Mouse (Mus musculus) lung, embryonic 16.5 days (tissue): ENCODE data around the gene 4931428F04Rik. TPM values are rescaled to one million over a fixed set of nuclear protein-coding genes. Genes with fewer than 3 reads are reported as not detected.

Source experiments
- ATAC-seq: fragments of 200-750 bp; cut with Nextera tagmentation; 2 replicates; pipeline ENCODE4 v1.8.0; 2017; ENCODE audit warnings: low read depth, mild to moderate bottlenecking, moderate library complexity
- H3K27ac ChIP-seq: fragments of 300-500 bp; sonication (generic); 2 replicates; pipeline ENCODE4 v1.5.1; 2014; ENCODE audit warnings: mild to moderate bottlenecking, control low read depth, low read length
- H3K27me3 ChIP-seq: fragments of 300-500 bp; sonication (generic); 2 replicates; pipeline ENCODE4 v1.6.1; 2014; ENCODE audit warnings: low read depth, low read length, mixed read lengths; ENCODE audit not compliant: control insufficient read depth, insufficient read depth
- H3K36me3 ChIP-seq: fragments of 300-500 bp; sonication (generic); 2 replicates; pipeline ENCODE4 v1.6.1; 2014; ENCODE audit warnings: low read length; ENCODE audit not compliant: control insufficient read depth, insufficient read depth
- H3K4me1 ChIP-seq: fragments of 300-500 bp; sonication (generic); replicated peaks from 2 replicates; pipeline ENCODE4 v1.6.1; 2014; ENCODE audit warnings: low read length, mixed read lengths; ENCODE audit not compliant: control insufficient read depth, insufficient read depth
- H3K4me2 ChIP-seq: fragments of 300-500 bp; sonication (generic); 2 replicates; pipeline ENCODE4 v1.6.1; 2014; ENCODE audit warnings: low read depth, low read length, control low read depth
- H3K4me3 ChIP-seq: fragments of 300-500 bp; sonication (generic); 2 replicates; pipeline ENCODE4 v1.5.1; 2014; ENCODE audit warnings: mild to moderate bottlenecking, low read length, control low read depth
- H3K9ac ChIP-seq: fragments of 300-500 bp; sonication (generic); 2 replicates; pipeline ENCODE4 v1.6.1; 2014; ENCODE audit warnings: low read length, control low read depth
- H3K9me3 ChIP-seq: fragments of 300-500 bp; sonication (generic); 2 replicates; pipeline ENCODE4 v1.6.1; 2016; ENCODE audit warnings: low read length; ENCODE audit not compliant: control insufficient read depth
- WGBS: fragments of 180-500 bp; shearing (Covaris S2); extraction: QIAGEN DNeasy Blood & Tissue Kit; methylation state at CpG from one replicate; pipeline ENCODE4 v1.1.7; 2014; 5-methylcytosine and 5-hydroxymethylcytosine counted together
- polyA plus RNA-seq: library from polyadenylated mRNA; unstranded; fragments of >200 nt; fragmentation: Nextera tagmentation; extraction: Ambion mirVana; gene quantifications from 2 replicates; pipeline ENCODE4 v1.2.1, GENCODE M21; 2015

Gene 4931428F04Rik
- polyA plus RNA-seq, 1 experiment from 2014 or later = 9.5 TPM

GRCm38 (mm10) chr8:105269075-105269458 is 20.6 kb downstream of the 4931428F04Rik start:
- H3K9ac ChIP-seq = peak overlapping the region; percentile 55
- no peaks in the 10 kb centered on the region for H3K9me3 ChIP-seq
- H3K4me1 ChIP-seq = peaks cover 27% of the 10 kb centered on the region
- peak overlapping the region; percentile 49 for H3K4me3 ChIP-seq
- H3K4me2 ChIP-seq = peak overlapping the region; percentile 87
- no peaks in the 10 kb centered on the region for H3K36me3 ChIP-seq
- peak; percentile 21 for ATAC-seq
- WGBS = 2% methylated on average over 10 of the region's 10 CpGs
- peaks cover 65% of the 10 kb centered on the region for H3K27me3 ChIP-seq
- H3K27ac ChIP-seq = no peak overlapping the region

GRCm38 (mm10) chr8:105268342-105269074 is 21.2 kb downstream of the 4931428F04Rik start:
- peaks cover 63% of the 10 kb centered on the region for H3K27me3 ChIP-seq
- no peak overlapping the region for H3K27ac ChIP-seq
- H3K4me3 ChIP-seq = peak overlapping the region; percentile 49
- H3K9me3 ChIP-seq = no peaks in the 10 kb centered on the region
- peaks cover 31% of the 10 kb centered on the region for H3K4me1 ChIP-seq
- 3% methylated on average over 65 of the region's 65 CpGs for WGBS
- H3K9ac ChIP-seq = peak overlapping the region; percentile 55
- H3K4me2 ChIP-seq = peak overlapping the region; percentile 87
- H3K36me3 ChIP-seq = no peaks in the 10 kb centered on the region
- peak; percentile 27 for ATAC-seq

GRCm38 (mm10) chr8:105266775-105267174 is 22.9 kb downstream of the 4931428F04Rik start:
- Histone ChIP-seq H3K36me3 (no peaks in the 10 kb centered on the region), H3K4me2 (no peak overlapping the region), H3K27me3 (peaks cover 50% of the 10 kb centered on the region), H3K27ac (no peak overlapping the region), H3K4me1 (peaks cover 31% of the 10 kb centered on the region), H3K4me3 (no peak overlapping the region), H3K9ac (no peak overlapping the region), H3K9me3 (no peaks in the 10 kb centered on the region)
- ATAC-seq = no peak
- WGBS = 33% methylated on average over 13 of the region's 13 CpGs

GRCm38 (mm10) chr8:105265128-105265527 is 24.5 kb downstream of the 4931428F04Rik start:
- H3K27ac ChIP-seq = no peak overlapping the region
- peak overlapping the region; percentile 97 for H3K4me2 ChIP-seq
- H3K9me3 ChIP-seq = peaks cover 4% of the 10 kb centered on the region; the same call in 1 of the 2 replicates
- peak overlapping the region; percentile 83 for H3K4me3 ChIP-seq
- peaks cover 38% of the 10 kb centered on the region for H3K4me1 ChIP-seq
- no peaks in the 10 kb centered on the region for H3K36me3 ChIP-seq
- peaks cover 42% of the 10 kb centered on the region for H3K27me3 ChIP-seq
- no peak for ATAC-seq
- H3K9ac ChIP-seq = peak overlapping the region; percentile 80
- WGBS = 12% methylated on average over 10 of the region's 10 CpGs

GRCm38 (mm10) chr8:105264024-105264982 is 25.4 kb downstream of the 4931428F04Rik start, which contains the start of the genes Tradd and Fbxl8:
TSS of gene Tradd (minus strand) at chr8:105264609.
TSS of gene Fbxl8 (plus strand) at chr8:105264648.
- Histone ChIP-seq H3K4me2 (peak within 1 kb of the TSS; percentile 97), H3K36me3 (no peaks in the 10 kb centered on the region), H3K9me3 (peaks cover 4% of the 10 kb centered on the region; the same call in 1 of the 2 replicates), H3K4me3 (peak within 1 kb of the TSS; percentile 83), H3K27me3 (peaks cover 42% of the 10 kb centered on the region), H3K27ac (0 out of 2 replicates have a peak within 1 kb of the TSS, but pooled peaks have one; percentile 17), H3K9ac (peak within 1 kb of the TSS; percentile 80), H3K4me1 (peaks cover 39% of the 10 kb centered on the region)
- 1% methylated on average over 42 of the region's 54 CpGs for WGBS
- peak; percentile 79 for ATAC-seq

- peak overlapping the region; percentile 83 for H3K4me3 ChIP-seq
- no peak overlapping the region for H3K27ac ChIP-seq
- WGBS = 39% methylated on average over 16 of the region's 16 CpGs
- no peaks in the 10 kb centered on the region for H3K36me3 ChIP-seq
- H3K4me2 ChIP-seq = peak overlapping the region; percentile 97
- H3K4me1 ChIP-seq = peaks cover 38% of the 10 kb centered on the region
- no peak for ATAC-seq
- H3K9me3 ChIP-seq = peaks cover 4% of the 10 kb centered on the region; the same call in 1 of the 2 replicates
- H3K27me3 ChIP-seq = peaks cover 43% of the 10 kb centered on the region
- no peak overlapping the region for H3K9ac ChIP-seq
Observed at GRCm38 (mm10) chr8:105263244-105263912, 26.3 kb downstream of the 4931428F04Rik start.

- Histone ChIP-seq H3K4me3 (no peak overlapping the region), H3K9me3 (peaks cover 4% of the 10 kb centered on the region; the same call in 1 of the 2 replicates), H3K4me1 (peaks cover 33% of the 10 kb centered on the region), H3K27ac (no peak overlapping the region), H3K27me3 (peaks cover 33% of the 10 kb centered on the region), H3K36me3 (no peaks in the 10 kb centered on the region), H3K9ac (no peak overlapping the region), H3K4me2 (no peak overlapping the region)
- no peak for ATAC-seq
- 85% methylated on average over 12 of the region's 12 CpGs for WGBS
Observed at GRCm38 (mm10) chr8:105261326-105261980, 28.2 kb downstream of the 4931428F04Rik start.

GRCm38 (mm10) chr8:105260371-105261099 is 29.1 kb downstream of the 4931428F04Rik start:
- peak overlapping the region; percentile 10; the same call in 1 of the 2 replicates for H3K27ac ChIP-seq
- peaks cover 33% of the 10 kb centered on the region for H3K4me1 ChIP-seq
- no peak overlapping the region for H3K4me3 ChIP-seq
- no peak overlapping the region for H3K9ac ChIP-seq
- H3K36me3 ChIP-seq = no peaks in the 10 kb centered on the region
- WGBS = 57% methylated on average over 7 of the region's 7 CpGs
- H3K27me3 ChIP-seq = peaks cover 33% of the 10 kb centered on the region
- peaks cover 4% of the 10 kb centered on the region; the same call in 1 of the 2 replicates for H3K9me3 ChIP-seq
- no peak overlapping the region for H3K4me2 ChIP-seq
- no peak for ATAC-seq
